Mouse (Mus musculus) retina, postnatal 1 day (tissue): ENCODE measurements around the gene Mrpl2.

Experiments used
- DNase-seq: peaks from one replicate; pipeline ENCODE4 v3.0.0-alpha.2; 2012

Gene Mrpl2

GRCm38 (mm10) chr17:46645561-46646321 lies at the start of gene Mrpl2, which contains the start of gene Klc4:
Gene Mrpl2 (plus strand): TSS chr17:46646229.
Gene Klc4 (minus strand): TSS chr17:46646022.
- DNase-seq: peak; percentile 99

- no peak for DNase-seq
Measured at GRCm38 (mm10) chr17:46597956-46598355, 48.1 kb upstream of the Mrpl2 start.

GRCm38 (mm10) chr17:46598963-46599362 lies 47.1 kb upstream of the Mrpl2 start:
- DNase-seq: no peak

- no peak for DNase-seq
Measured at GRCm38 (mm10) chr17:46600569-46600968, 45.5 kb upstream of the Mrpl2 start.

GRCm38 (mm10) chr17:46602212-46602611 lies 43.8 kb upstream of the Mrpl2 start:
- DNase-seq: no peak

- no peak for DNase-seq
Measured at GRCm38 (mm10) chr17:46603229-46603628, 42.8 kb upstream of the Mrpl2 start.

- DNase-seq: peak; percentile 39
Measured at GRCm38 (mm10) chr17:46605126-46605525, 40.9 kb upstream of the Mrpl2 start.

GRCm38 (mm10) chr17:46605987-46606386 lies 40.0 kb upstream of the Mrpl2 start:
- DNase-seq: no peak

- no peak for DNase-seq
Measured at GRCm38 (mm10) chr17:46609721-46610514, 36.1 kb upstream of the Mrpl2 start.

- no peak for DNase-seq
Measured at GRCm38 (mm10) chr17:46611316-46611715, 34.7 kb upstream of the Mrpl2 start.

GRCm38 (mm10) chr17:46612189-46612588 lies 33.8 kb upstream of the Mrpl2 start:
- DNase-seq: no peak

GRCm38 (mm10) chr17:46612820-46613219 lies 33.2 kb upstream of the Mrpl2 start:
- no peak for DNase-seq

- no peak for DNase-seq
Measured at GRCm38 (mm10) chr17:46613229-46613628, 32.8 kb upstream of the Mrpl2 start.

GRCm38 (mm10) chr17:46617799-46618198 lies 28.2 kb upstream of the Mrpl2 start:
- DNase-seq: no peak

GRCm38 (mm10) chr17:46618394-46618768 lies 27.6 kb upstream of the Mrpl2 start:
- DNase-seq: no peak

- peak; percentile 55 for DNase-seq
Measured at GRCm38 (mm10) chr17:46618769-46619682, 27.0 kb upstream of the Mrpl2 start.

GRCm38 (mm10) chr17:46619683-46620357 lies 26.2 kb upstream of the Mrpl2 start:
- no peak for DNase-seq

GRCm38 (mm10) chr17:46621324-46621723 lies 24.7 kb upstream of the Mrpl2 start:
- no peak for DNase-seq

GRCm38 (mm10) chr17:46622269-46622668 lies 23.8 kb upstream of the Mrpl2 start:
- no peak for DNase-seq

GRCm38 (mm10) chr17:46623819-46624557 lies 22.0 kb upstream of the Mrpl2 start:
- DNase-seq: no peak

- DNase-seq: no peak
Measured at GRCm38 (mm10) chr17:46624598-46624997, 21.4 kb upstream of the Mrpl2 start.

GRCm38 (mm10) chr17:46627409-46627808 lies 18.6 kb upstream of the Mrpl2 start:
- no peak for DNase-seq
